Mouse (Mus musculus): ENCODE measurements at regions not wholly inside any gene's neighbourhood (a gene's known extent, or its start where the extent isn't known, plus 50 kb on each side); places are given as distances from the start of the nearest gene placed in this dataset.

DNA sequence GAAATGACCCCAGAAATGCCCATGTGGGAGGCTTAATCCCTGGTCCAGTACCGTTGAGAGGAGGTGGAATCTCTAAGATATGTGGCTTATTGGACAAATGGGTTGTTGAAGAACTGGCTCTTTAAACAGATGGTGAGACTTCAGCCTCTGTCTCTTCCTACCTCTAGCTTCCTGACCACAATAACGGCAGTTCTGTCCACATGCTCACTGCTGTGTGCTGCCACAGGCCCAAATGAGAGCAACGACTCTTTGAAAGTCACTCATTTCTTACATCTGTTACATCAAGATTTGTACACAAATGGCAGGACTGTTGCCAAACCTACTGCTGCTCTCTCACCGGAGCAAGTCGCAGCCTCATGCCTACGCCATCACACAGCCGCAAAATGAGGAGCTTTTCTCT, 217.6 kb upstream of the Slc7a11 start:
- Histone ChIP-seq H3K79me2 (replicated peaks; ENCODE audit: control insufficient read depth, insufficient read depth, low read length) (no peaks in the 10 kb centered on the region), H3K9ac (ENCODE audit: low read depth, low read length) (no peak overlapping the region), H3K36me3 (ENCODE audit: control insufficient read depth, insufficient read depth, low read length) (no peaks in the 10 kb centered on the region), H3K27ac (no peak overlapping the region), H3K4me1 (ENCODE audit: control insufficient read depth, insufficient read depth, low read length) (no peaks in the 10 kb centered on the region), H3K27me3 (ENCODE audit: control insufficient read depth, insufficient read depth, low read length) (no peaks in the 10 kb centered on the region), H3K4me3 (no peak overlapping the region)
- intact Hi-C loops (cut with DNase I): no loop called here
- no peak for DNase-seq
- TF ChIP-seq CTCF (IDR thresholded peaks at IDR 0.05): no peak
- TF ChIP-seq POLR2A (IDR thresholded peaks at IDR 0.05; ENCODE audit: insufficient read depth, low read depth, low read length): no peak
- no peak for TF ChIP-seq EP300 (IDR thresholded peaks at IDR 0.05; ENCODE audit: insufficient read depth, low read depth, low read length)
- WGBS: 76% methylated on average over 7 of the region's 7 CpGs

DNA sequence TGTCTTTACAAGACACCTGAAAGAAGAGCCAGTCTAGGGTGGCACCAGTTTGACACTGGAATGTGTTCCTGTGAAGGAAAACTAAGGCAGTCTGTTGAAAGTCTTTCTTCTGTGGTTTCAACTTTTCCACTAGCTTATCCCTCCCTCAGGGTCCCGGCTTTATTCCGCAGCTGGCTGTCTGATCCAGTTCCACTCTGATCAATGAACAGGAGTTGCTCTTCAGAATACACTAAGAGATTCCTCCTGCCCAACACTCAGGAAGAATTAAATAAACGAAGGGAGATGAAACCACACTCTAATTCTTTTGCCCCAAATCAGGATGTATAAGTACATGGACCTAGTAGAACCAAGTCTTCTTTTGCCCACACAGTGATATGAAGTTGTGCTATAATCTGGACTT, 217.2 kb upstream of the Slc7a11 start:
- Histone ChIP-seq H3K27me3 (ENCODE audit: control insufficient read depth, insufficient read depth, low read length) (no peaks in the 10 kb centered on the region), H3K36me3 (ENCODE audit: control insufficient read depth, insufficient read depth, low read length) (no peaks in the 10 kb centered on the region), H3K79me2 (replicated peaks; ENCODE audit: control insufficient read depth, insufficient read depth, low read length) (no peaks in the 10 kb centered on the region), H3K4me3 (no peak overlapping the region), H3K4me1 (ENCODE audit: control insufficient read depth, insufficient read depth, low read length) (no peaks in the 10 kb centered on the region), H3K9ac (ENCODE audit: low read depth, low read length) (no peak overlapping the region), H3K27ac (no peak overlapping the region)
- DNase-seq: no peak
- TF ChIP-seq EP300 (IDR thresholded peaks at IDR 0.05; ENCODE audit: insufficient read depth, low read depth, low read length): no peak
- TF ChIP-seq CTCF (IDR thresholded peaks at IDR 0.05): no peak
- TF ChIP-seq POLR2A (IDR thresholded peaks at IDR 0.05; ENCODE audit: insufficient read depth, low read depth, low read length): no peak
- intact Hi-C loops (cut with DNase I): no loop called here
- 80% methylated on average over 3 of the region's 3 CpGs for WGBS

DNA sequence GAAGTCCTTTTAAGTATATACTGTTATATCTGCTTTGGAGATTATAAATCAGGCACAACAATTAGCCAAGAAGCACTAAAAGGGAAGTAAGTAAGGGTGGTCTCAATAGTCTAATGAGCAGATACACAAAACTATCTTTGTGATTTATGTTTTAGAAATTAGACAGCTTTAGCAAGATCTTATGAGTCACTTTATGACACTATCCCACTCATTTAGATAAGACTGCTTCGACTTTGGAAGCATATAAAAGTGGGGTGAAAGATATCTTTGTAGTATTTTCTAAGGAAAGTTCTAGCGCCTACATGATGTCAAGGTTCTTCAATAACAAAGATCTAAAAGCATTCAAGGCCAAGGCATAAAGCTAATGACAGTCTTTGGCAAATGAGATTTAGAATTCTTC, 214.5 kb upstream of the Slc7a11 start:
- no peak overlapping the region for H3K9ac ChIP-seq (ENCODE audit: low read depth, low read length)
- WGBS: 64% methylated on average over 2 of the region's 2 CpGs
- no peak overlapping the region for H3K4me3 ChIP-seq
- no peaks in the 10 kb centered on the region for H3K27me3 ChIP-seq (ENCODE audit: control insufficient read depth, insufficient read depth, low read length)
- TF ChIP-seq EP300 (IDR thresholded peaks at IDR 0.05; ENCODE audit: insufficient read depth, low read depth, low read length): no peak
- no peak for TF ChIP-seq CTCF (IDR thresholded peaks at IDR 0.05)
- no peak for TF ChIP-seq POLR2A (IDR thresholded peaks at IDR 0.05; ENCODE audit: insufficient read depth, low read depth, low read length)
- no peak overlapping the region for H3K27ac ChIP-seq
- no peaks in the 10 kb centered on the region for H3K36me3 ChIP-seq (ENCODE audit: control insufficient read depth, insufficient read depth, low read length)
- no peaks in the 10 kb centered on the region for H3K79me2 ChIP-seq (replicated peaks; ENCODE audit: control insufficient read depth, insufficient read depth, low read length)
- no peaks in the 10 kb centered on the region for H3K4me1 ChIP-seq (ENCODE audit: control insufficient read depth, insufficient read depth, low read length)
- intact Hi-C loops (cut with DNase I): no loop called here
- DNase-seq: no peak

DNA sequence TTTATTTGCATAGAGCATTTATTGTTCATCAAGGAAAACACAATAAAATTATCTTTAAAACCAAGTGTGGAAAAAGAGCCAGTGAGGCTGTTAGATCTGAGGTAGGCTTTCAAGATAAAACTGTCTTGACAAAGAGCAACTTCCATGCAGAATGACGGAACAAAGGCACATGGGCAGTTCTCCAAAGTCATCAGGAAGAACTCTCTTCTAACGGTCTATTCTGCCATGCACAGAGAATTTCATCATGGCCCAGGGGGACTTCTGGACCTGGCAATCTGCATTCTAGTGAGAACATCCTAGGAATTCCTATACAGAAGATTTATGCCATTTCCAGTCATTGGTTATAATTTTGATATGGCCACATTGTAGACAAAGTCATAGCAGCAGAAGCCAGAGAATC, 211.0 kb upstream of the Slc7a11 start:
- Histone ChIP-seq H3K4me1 (ENCODE audit: control insufficient read depth, insufficient read depth, low read length) (no peaks in the 10 kb centered on the region), H3K9ac (ENCODE audit: low read depth, low read length) (no peak overlapping the region), H3K27ac (no peak overlapping the region), H3K4me3 (no peak overlapping the region), H3K79me2 (replicated peaks; ENCODE audit: control insufficient read depth, insufficient read depth, low read length) (no peaks in the 10 kb centered on the region), H3K36me3 (ENCODE audit: control insufficient read depth, insufficient read depth, low read length) (no peaks in the 10 kb centered on the region), H3K27me3 (ENCODE audit: control insufficient read depth, insufficient read depth, low read length) (no peaks in the 10 kb centered on the region)
- intact Hi-C loops (cut with DNase I): no loop called here
- no peak for DNase-seq
- TF ChIP-seq POLR2A (IDR thresholded peaks at IDR 0.05; ENCODE audit: insufficient read depth, low read depth, low read length): no peak
- TF ChIP-seq CTCF (IDR thresholded peaks at IDR 0.05): no peak
- TF ChIP-seq EP300 (IDR thresholded peaks at IDR 0.05; ENCODE audit: insufficient read depth, low read depth, low read length): no peak
- WGBS: 32% methylated on average over 2 of the region's 2 CpGs

DNA sequence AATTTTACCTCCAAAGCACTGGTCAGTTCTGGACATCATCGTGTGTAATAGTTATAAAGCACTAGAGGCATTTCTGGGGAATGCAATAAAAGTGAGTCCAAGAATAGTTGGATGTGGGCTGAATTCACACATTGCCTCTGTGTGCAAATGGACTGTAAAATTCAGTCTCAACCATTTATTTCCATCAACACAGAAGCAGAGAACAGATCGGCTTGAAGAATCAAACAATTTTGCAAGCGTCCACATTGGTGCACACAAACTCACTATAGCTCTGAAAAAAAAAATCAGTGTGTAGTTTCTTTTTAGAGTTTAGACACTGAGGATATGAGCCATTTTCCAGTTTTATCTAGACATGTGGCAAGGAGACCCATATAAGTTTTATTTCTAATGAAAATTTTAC, 208.9 kb upstream of the Slc7a11 start:
- WGBS: 90% methylated on average over 3 of the region's 3 CpGs
- no peak overlapping the region for H3K9ac ChIP-seq (ENCODE audit: low read depth, low read length)
- H3K27me3 ChIP-seq (ENCODE audit: control insufficient read depth, insufficient read depth, low read length): no peaks in the 10 kb centered on the region
- intact Hi-C loops (cut with DNase I): no loop called here
- no peaks in the 10 kb centered on the region for H3K79me2 ChIP-seq (replicated peaks; ENCODE audit: control insufficient read depth, insufficient read depth, low read length)
- H3K4me3 ChIP-seq: no peak overlapping the region
- H3K36me3 ChIP-seq (ENCODE audit: control insufficient read depth, insufficient read depth, low read length): no peaks in the 10 kb centered on the region
- H3K4me1 ChIP-seq (ENCODE audit: control insufficient read depth, insufficient read depth, low read length): no peaks in the 10 kb centered on the region
- H3K27ac ChIP-seq: no peak overlapping the region
- TF ChIP-seq CTCF (IDR thresholded peaks at IDR 0.05) (no peak), EP300 (IDR thresholded peaks at IDR 0.05; ENCODE audit: insufficient read depth, low read depth, low read length) (no peak), POLR2A (IDR thresholded peaks at IDR 0.05; ENCODE audit: insufficient read depth, low read depth, low read length) (no peak)
- no peak for DNase-seq

DNA sequence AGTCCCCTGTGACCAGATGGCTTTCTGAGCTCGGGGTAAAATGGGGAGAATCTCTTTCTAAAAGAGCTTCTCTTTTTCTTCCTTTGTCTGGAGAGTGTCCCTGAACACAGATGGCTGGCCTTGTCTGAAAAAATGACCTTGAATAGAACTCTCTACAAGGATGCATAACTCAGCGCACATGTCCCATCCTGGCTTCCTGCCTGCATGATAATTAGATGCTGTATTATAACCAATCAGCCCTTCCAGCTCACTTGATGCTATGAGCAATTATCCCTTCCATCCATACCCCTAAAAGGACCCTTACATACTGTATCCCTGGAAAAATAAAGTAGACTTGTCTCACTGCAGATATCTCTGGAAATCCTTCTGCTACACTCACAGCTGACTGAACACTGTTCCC, 199.7 kb upstream of the Slc7a11 start:
- Histone ChIP-seq H3K27ac (no peak overlapping the region), H3K36me3 (ENCODE audit: control insufficient read depth, insufficient read depth, low read length) (no peaks in the 10 kb centered on the region), H3K4me1 (ENCODE audit: control insufficient read depth, insufficient read depth, low read length) (no peaks in the 10 kb centered on the region), H3K4me3 (no peak overlapping the region), H3K79me2 (replicated peaks; ENCODE audit: control insufficient read depth, insufficient read depth, low read length) (no peaks in the 10 kb centered on the region), H3K27me3 (ENCODE audit: control insufficient read depth, insufficient read depth, low read length) (no peaks in the 10 kb centered on the region), H3K9ac (ENCODE audit: low read depth, low read length) (no peak overlapping the region)
- TF ChIP-seq EP300 (IDR thresholded peaks at IDR 0.05; ENCODE audit: insufficient read depth, low read depth, low read length) (no peak), CTCF (IDR thresholded peaks at IDR 0.05) (no peak), POLR2A (IDR thresholded peaks at IDR 0.05; ENCODE audit: insufficient read depth, low read depth, low read length) (no peak)
- intact Hi-C loops (cut with DNase I): no loop called here
- DNase-seq: no peak
- WGBS: 65% methylated on average over 2 of the region's 2 CpGs

All from heart, adult 2 months (tissue).